Mouse (Mus musculus) myocyte (in vitro differentiated cells): ENCODE results near the gene Mvk. TPM values are rescaled to one million over a fixed set of nuclear protein-coding genes. Genes with fewer than 3 reads are reported as not detected.

Source experiments
- H3K27me3 ChIP-seq: one replicate; pipeline ENCODE4 v1.6.1; 2011; ENCODE audit not compliant: control insufficient read depth, insufficient read depth, insufficient read length
- H3K36me3 ChIP-seq: one replicate; pipeline ENCODE4 v1.6.1; 2011; ENCODE audit not compliant: control insufficient read depth, insufficient read depth
- H3K4me2 ChIP-seq: one replicate; pipeline ENCODE4 v1.6.1; 2011; ENCODE audit warnings: low read depth, control low read depth
- H3K4me3 ChIP-seq: one replicate; pipeline ENCODE4 v1.5.1; 2011; ENCODE audit warnings: mild to moderate bottlenecking, control low read depth, moderate library complexity
- H3K79me2 ChIP-seq: one replicate; pipeline ENCODE4 v1.6.1; 2011; ENCODE audit not compliant: control insufficient read depth, insufficient read depth
- H3ac ChIP-seq: one replicate; pipeline ENCODE4 v1.6.1; 2011; ENCODE audit not compliant: control insufficient read depth, insufficient read length
- CEBPB ChIP-seq: IDR thresholded peaks from 2 replicates; pipeline ENCODE4 v1.6.1; 2011; ENCODE audit warnings: mild to moderate bottlenecking, moderate library complexity; ENCODE audit not compliant: poor library complexity, insufficient read depth, severe bottlenecking
- E2F4 ChIP-seq: IDR thresholded peaks from one replicate; pipeline ENCODE4 v1.6.1; 2011; ENCODE audit warnings: mild to moderate bottlenecking, control low read depth, moderate library complexity; ENCODE audit not compliant: insufficient read depth
- MAX ChIP-seq: IDR thresholded peaks from one replicate; pipeline ENCODE4 v1.6.1; 2011; ENCODE audit warnings: low read depth, mild to moderate bottlenecking, control low read depth
- MYOD1 ChIP-seq, 3 experiments: IDR thresholded peaks; one replicate each; pipeline ENCODE4 v1.6.1; 2011; ENCODE audit warnings: control low read depth in 2 of 3, low read depth in 2 of 3, mild to moderate bottlenecking in 2 of 3, moderate library complexity in 1 of 3; ENCODE audit not compliant: insufficient read length in 2 of 3, control insufficient read depth in 1 of 3
- MYOG ChIP-seq, 3 experiments: IDR thresholded peaks; one replicate each; pipeline ENCODE4 v1.6.1; 2011; ENCODE audit warnings: control low read depth in 2 of 3, low read depth in 2 of 3, mild to moderate bottlenecking in 2 of 3; ENCODE audit not compliant: insufficient read length in 2 of 3, control insufficient read depth in 1 of 3, insufficient read depth in 1 of 3
- POLR2A ChIP-seq: IDR thresholded peaks from one replicate; pipeline ENCODE4 v1.6.1; 2011; ENCODE audit warnings: low read depth, mild to moderate bottlenecking, control low read depth, moderate library complexity; ENCODE audit not compliant: insufficient read length
- POLR2AphosphoS2 ChIP-seq: IDR thresholded peaks from one replicate; pipeline ENCODE4 v1.6.1; 2011; ENCODE audit warnings: low read depth, control low read depth; ENCODE audit not compliant: insufficient read length
- REST ChIP-seq: IDR thresholded peaks from one replicate; pipeline ENCODE4 v1.6.1; 2011; ENCODE audit warnings: mild to moderate bottlenecking, control low read depth, moderate library complexity; ENCODE audit not compliant: insufficient read depth, insufficient read length
- SRF ChIP-seq: IDR thresholded peaks from one replicate; pipeline ENCODE4 v1.6.1; 2011; ENCODE audit warnings: low read depth; ENCODE audit not compliant: control insufficient read depth, insufficient read length
- TCF12 ChIP-seq: IDR thresholded peaks from one replicate; pipeline ENCODE4 v1.6.1; 2011; ENCODE audit warnings: mild to moderate bottlenecking, control low read depth; ENCODE audit not compliant: poor library complexity, insufficient read depth, severe bottlenecking
- TCF3 ChIP-seq: IDR thresholded peaks from one replicate; pipeline ENCODE4 v1.6.1; 2011; ENCODE audit warnings: low read depth, control low read depth; ENCODE audit not compliant: insufficient read length
- USF1 ChIP-seq: IDR thresholded peaks from one replicate; pipeline ENCODE4 v1.6.1; 2011; ENCODE audit warnings: low read depth, mild to moderate bottlenecking, control low read depth, moderate library complexity
- polyA plus RNA-seq: library from polyadenylated mRNA; unstranded; fragments of >200 nt; fragmentation: generic; extraction: Trizol; gene quantifications from one replicate; pipeline ENCODE4 v1.2.1, GENCODE M21; 2012; ENCODE audit warnings: missing spikeins

Mvk gene
- polyA plus RNA-seq, 1 experiment = 56.6 TPM

DNA sequence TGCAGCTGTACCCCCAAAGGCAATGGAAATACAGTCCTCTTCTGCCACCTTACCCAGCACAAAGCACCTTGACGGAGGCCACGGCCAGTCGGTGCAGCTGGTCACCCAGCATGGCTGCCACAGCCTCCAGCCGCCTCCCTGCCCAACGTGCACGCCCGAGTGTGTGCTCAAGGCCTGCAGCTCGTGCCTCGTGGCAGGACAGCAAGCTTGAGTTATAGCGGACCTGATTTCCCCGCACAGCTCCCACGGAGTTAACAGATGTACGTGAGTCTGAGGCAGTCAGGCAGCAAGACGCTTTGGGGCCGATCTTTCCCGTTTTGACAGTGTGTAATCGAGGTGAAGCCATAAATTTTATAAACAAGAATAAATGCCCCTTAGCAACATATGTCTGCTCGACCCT is 15.4 kb upstream of the Mvk start:
- Histone ChIP-seq H3K79me2 (no peaks in the 10 kb centered on the region), H3K4me2 (no peak overlapping the region), H3K36me3 (no peaks in the 10 kb centered on the region), H3ac (no peak overlapping the region), H3K27me3 (peaks cover 35% of the 10 kb centered on the region), H3K4me3 (no peak overlapping the region)
- TF ChIP-seq TCF3 (no peak), TCF12 (no peak), CEBPB (no peak), MYOD1 (IDR thresholded peaks at IDR 0.05; ENCODE audit: control insufficient read depth in 1 of 3, insufficient read length in 2 of 3, low read depth in 2 of 3) (no peak), POLR2A (no peak), E2F4 (no peak)

DNA sequence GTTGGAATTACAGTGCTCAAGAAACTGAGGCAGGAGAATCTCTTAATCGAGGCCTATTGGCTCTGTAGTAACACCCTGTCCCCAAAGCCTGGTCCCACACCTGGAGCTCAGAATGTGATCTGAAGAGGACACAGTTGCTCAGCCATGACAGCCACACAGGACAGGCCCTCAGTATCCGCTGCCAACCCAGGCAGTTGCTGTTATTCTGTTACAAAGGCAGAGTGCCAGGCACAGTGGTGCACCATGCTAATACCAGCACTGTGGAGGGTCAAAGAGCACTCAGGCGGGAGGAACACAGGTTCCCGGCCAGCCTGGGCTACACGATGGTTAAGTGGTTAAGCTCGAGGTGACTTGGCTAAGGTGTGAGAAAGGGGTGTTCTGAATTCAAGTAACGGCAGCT is 14.3 kb upstream of the Mvk start:
- H3K27me3 ChIP-seq = peaks cover 34% of the 10 kb centered on the region
- no peaks in the 10 kb centered on the region for H3K79me2 ChIP-seq
- TF ChIP-seq POLR2A (no peak), MAX (no peak), MYOD1 (IDR thresholded peaks at IDR 0.05; ENCODE audit: control insufficient read depth in 1 of 3, insufficient read length in 2 of 3, low read depth in 2 of 3) (no peak), REST (no peak), MYOG (IDR thresholded peaks at IDR 0.05; ENCODE audit: control insufficient read depth in 1 of 3, insufficient read depth in 1 of 3, insufficient read length in 2 of 3, low read depth in 2 of 3) (no peak), TCF3 (no peak), E2F4 (no peak), USF1 (no peak)
- H3K4me2 ChIP-seq = no peak overlapping the region
- no peaks in the 10 kb centered on the region for H3K36me3 ChIP-seq
- no peak overlapping the region for H3ac ChIP-seq
- no peak overlapping the region for H3K4me3 ChIP-seq

DNA sequence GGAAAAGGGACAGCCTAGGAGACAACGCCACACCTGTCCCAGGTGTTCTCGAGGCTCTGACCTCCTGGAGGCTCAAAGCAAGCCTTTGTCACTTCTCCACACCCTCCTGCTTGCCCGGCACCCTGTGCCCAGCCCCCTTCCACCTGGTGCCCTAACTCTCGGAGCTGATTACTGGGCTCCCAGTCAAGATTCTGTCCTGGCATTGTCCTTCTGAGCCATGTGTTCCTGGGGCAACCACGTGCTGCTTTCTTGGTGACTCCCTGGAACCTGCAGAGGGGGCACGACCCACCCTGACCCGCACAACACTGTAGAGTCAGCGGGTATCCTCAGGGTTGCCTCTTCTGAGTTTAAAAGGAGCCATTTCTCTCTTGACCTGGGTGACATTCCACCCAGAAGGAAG is 9.7 kb upstream of the Mvk start:
- no peak for TF ChIP-seq TCF12
- peaks cover 21% of the 10 kb centered on the region for H3K27me3 ChIP-seq
- no peak overlapping the region for H3K4me3 ChIP-seq
- no peak overlapping the region for H3ac ChIP-seq
- no peaks in the 10 kb centered on the region for H3K79me2 ChIP-seq
- H3K36me3 ChIP-seq = no peaks in the 10 kb centered on the region
- H3K4me2 ChIP-seq = no peak overlapping the region

GRCm38 (mm10) chr5:114435588-114435987 is 8.5 kb upstream of the Mvk start:
- TF ChIP-seq TCF12 = no peak
- no peak for TF ChIP-seq MYOD1 (IDR thresholded peaks at IDR 0.05; ENCODE audit: control insufficient read depth in 1 of 3, insufficient read length in 2 of 3, low read depth in 2 of 3)
- TF ChIP-seq REST = no peak
- no peak for TF ChIP-seq TCF3
- TF ChIP-seq POLR2A = no peak
- no peak for TF ChIP-seq POLR2AphosphoS2
- TF ChIP-seq MAX = no peak
- no peak for TF ChIP-seq USF1
- TF ChIP-seq MYOG (IDR thresholded peaks at IDR 0.05; ENCODE audit: control insufficient read depth in 1 of 3, insufficient read depth in 1 of 3, insufficient read length in 2 of 3, low read depth in 2 of 3) = no peak
- no peak for TF ChIP-seq CEBPB
- TF ChIP-seq E2F4 = no peak
- no peak for TF ChIP-seq SRF
- H3K27me3 ChIP-seq = peaks cover 10% of the 10 kb centered on the region

GRCm38 (mm10) chr5:114444368-114444692 is 261 bp downstream of the Mvk start:
- Histone ChIP-seq H3K36me3 (no peaks in the 10 kb centered on the region), H3K4me3 (peak overlapping the region; percentile 55), H3K79me2 (peaks cover 6% of the 10 kb centered on the region), H3K4me2 (peak overlapping the region; percentile 91), H3K27me3 (no peaks in the 10 kb centered on the region), H3ac (peak overlapping the region; percentile 50)
- TF ChIP-seq POLR2A (peak; percentile 37), MYOD1 (IDR thresholded peaks at IDR 0.05; ENCODE audit: control insufficient read depth in 1 of 3, insufficient read length in 2 of 3, low read depth in 2 of 3) (no peak)

More at GRCm38 (mm10) chr5:114435588-114435987, 8.5 kb upstream of the Mvk start:
- H3ac ChIP-seq = no peak overlapping the region
- H3K4me3 ChIP-seq = no peak overlapping the region
- H3K4me2 ChIP-seq = no peak overlapping the region
- no peaks in the 10 kb centered on the region for H3K36me3 ChIP-seq
- H3K79me2 ChIP-seq = no peaks in the 10 kb centered on the region

- Histone ChIP-seq H3K79me2 (peaks cover 6% of the 10 kb centered on the region), H3K36me3 (no peaks in the 10 kb centered on the region), H3ac (no peak overlapping the region), H3K27me3 (no peaks in the 10 kb centered on the region), H3K4me2 (no peak overlapping the region), H3K4me3 (no peak overlapping the region)
- TF ChIP-seq TCF3 (no peak), POLR2A (no peak), MAX (no peak), CEBPB (no peak), MYOD1 (IDR thresholded peaks at IDR 0.05; ENCODE audit: control insufficient read depth in 1 of 3, insufficient read length in 2 of 3, low read depth in 2 of 3) (no peak), USF1 (no peak), REST (no peak), POLR2AphosphoS2 (no peak), E2F4 (no peak), TCF12 (no peak), SRF (no peak)
These were observed 4.9 kb downstream of the Mvk start for GRCm38 (mm10) chr5:114449011-114449410.
